Mouse (Mus musculus) cerebellum, adult 11-12 months (tissue): ENCODE measurements around the gene Setd1a.
"Not testable (repeated sequence)": the region's sequence is repeated elsewhere in the genome, so short reads cannot be mapped to it uniquely, and the experiment has no call there.

Experiments used
- DNase-seq: peaks from one replicate; pipeline ENCODE4 v3.0.0; 2022

Gene Setd1a

GRCm38 (mm10) chr7:127776426-127776825 is at the start of gene Setd1a:
Setd1a (plus strand) TSS chr7:127776670.
- DNase-seq: peak; percentile 90

GRCm38 (mm10) chr7:127727898-127728297 is 48.6 kb upstream of the Setd1a start:
- DNase-seq: no peak

GRCm38 (mm10) chr7:127730170-127730569 is 46.3 kb upstream of the Setd1a start:
- no peak for DNase-seq

DNA sequence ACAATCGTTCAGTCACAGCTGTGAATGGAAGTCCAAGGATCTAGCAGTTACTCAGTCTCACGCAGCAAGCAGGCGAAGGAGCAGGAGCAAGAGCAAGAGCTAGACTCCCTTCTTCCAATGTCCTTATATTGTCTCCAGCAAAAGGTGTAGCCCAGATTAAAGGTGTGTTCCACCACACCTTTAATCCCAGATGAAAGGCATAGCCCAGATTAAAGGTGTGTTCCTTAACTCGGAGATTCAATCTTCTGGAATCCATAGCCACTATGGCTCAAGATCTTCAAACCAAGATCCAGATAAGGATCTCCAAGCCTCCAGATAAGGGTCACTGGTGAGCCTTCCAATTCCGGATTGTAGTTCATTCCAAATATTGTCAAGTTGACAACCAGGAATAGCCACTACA is 44.4 kb upstream of the Setd1a start, which contains the start of gene Ctf2:
Ctf2 (minus strand) TSS at position 101 of the 400 bp plus-strand sequence.
- DNase-seq: not testable (repeated sequence)

GRCm38 (mm10) chr7:127744366-127745045 is 32.0 kb upstream of the Setd1a start, which contains the start of gene Fbxl19:
Fbxl19 (plus strand) TSS chr7:127744543.
- peak; percentile 79 for DNase-seq

DNA sequence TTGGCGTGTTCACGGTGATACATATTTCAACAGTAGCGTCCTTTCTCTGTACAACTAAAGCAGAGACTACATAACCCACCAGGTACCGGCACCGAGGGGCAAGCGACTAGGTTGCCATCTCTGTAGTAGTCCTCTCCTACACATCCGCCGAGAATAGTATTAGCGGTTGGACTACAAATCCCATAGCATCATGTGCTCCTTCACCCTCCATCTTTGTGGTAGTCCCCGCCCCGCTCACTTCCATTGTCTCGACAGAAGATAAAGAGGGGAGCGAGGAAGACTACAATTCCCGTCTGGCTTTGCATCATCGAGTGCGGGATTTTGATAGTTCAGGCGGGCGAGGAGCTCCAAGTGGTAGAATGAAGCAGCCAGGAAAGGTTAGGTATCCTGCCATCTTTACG is 31.2 kb upstream of the Setd1a start:
- peak; percentile 96 for DNase-seq

DNA sequence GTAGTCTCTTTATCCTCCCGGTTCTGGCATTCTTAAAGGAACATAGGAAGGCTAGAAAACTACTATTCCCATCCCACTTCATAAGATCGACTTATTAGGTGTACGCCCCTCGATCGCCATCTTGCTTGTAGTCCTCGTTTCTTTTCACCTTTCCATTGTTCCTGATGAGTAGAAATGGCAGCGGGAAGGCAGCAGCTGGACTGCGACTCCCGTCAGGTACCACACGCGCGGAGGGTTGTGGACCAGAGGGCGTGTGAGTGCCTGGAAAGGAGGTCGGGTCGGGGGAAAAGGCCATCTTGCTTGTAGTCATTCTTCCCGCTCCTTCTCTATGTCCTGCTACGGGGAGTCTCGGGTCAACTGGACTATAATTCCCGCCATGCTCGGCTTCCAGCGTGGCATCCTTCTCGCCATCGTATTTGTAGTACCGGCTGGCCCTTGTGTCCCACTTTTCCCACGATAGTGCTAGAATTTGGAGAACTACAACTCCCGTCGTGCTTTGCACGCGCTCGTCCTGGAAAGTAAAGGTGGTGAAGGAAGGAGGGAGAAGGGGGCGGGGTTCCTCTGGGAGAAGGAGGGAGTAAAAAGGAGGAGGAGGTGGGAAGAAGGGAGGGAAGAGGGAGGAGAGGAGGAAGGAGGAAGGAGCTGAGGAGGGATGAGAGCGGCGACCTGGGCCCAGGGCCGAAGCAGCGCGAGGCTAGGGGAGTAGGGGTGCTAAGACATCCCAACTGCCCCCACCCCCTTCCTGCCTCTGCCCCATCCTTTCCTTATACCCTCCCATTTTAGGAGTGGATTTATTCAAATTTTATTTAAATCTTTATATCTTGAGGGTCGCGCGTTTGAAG is 30.6 kb upstream of the Setd1a start:
- DNase-seq: peak; percentile 99

GRCm38 (mm10) chr7:127746494-127747491 is 29.7 kb upstream of the Setd1a start:
- peak; percentile 81 for DNase-seq

DNA sequence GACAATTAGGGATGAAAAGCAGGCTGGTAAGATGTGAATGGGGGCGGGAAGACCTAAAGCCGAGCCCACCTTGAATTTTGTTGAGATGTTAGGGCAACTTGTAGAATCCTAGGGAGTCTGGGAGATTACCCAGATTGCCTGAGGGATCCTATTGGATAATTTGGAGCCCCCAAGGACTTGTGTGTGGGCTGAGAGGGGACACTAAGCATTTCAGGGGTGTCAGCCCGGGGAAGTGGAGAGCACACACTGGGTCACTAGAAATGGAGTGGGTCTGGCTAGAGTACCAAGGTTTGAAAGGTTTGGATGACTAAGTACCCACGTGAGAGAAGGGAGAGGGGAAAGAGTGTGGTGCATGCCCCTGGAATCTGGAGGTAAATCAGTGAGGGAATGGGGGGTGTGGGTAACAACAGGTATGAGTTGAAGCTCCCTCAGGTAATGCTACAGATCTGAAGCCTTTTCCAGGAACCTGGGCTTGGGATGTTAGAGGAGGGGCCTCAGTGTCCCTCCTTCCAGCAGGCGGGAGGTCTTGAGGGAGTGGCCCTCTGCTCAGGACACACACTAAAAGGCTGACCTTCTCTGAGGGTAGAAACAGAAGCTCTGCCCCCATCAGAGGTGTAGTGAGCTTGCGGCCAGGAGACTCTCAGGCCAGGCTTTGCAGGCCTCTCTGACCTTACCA is 28.8 kb upstream of the Setd1a start:
- peak; percentile 68 for DNase-seq

DNA sequence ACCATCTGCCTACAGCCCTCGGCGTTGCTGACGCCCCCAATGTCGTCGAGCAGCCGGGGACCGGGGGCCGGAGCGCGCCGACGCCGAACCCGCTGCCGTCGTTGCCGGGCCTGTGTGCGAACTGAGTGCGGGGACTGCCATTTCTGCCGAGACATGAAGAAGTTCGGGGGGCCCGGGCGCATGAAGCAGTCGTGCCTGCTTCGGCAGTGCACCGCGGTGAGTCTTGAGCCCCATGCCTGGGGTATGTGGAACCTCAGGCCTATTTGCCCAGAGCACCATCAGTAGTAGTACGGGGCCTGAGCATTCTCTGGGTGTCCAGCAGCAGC is 28.3 kb upstream of the Setd1a start:
- DNase-seq: no peak

DNA sequence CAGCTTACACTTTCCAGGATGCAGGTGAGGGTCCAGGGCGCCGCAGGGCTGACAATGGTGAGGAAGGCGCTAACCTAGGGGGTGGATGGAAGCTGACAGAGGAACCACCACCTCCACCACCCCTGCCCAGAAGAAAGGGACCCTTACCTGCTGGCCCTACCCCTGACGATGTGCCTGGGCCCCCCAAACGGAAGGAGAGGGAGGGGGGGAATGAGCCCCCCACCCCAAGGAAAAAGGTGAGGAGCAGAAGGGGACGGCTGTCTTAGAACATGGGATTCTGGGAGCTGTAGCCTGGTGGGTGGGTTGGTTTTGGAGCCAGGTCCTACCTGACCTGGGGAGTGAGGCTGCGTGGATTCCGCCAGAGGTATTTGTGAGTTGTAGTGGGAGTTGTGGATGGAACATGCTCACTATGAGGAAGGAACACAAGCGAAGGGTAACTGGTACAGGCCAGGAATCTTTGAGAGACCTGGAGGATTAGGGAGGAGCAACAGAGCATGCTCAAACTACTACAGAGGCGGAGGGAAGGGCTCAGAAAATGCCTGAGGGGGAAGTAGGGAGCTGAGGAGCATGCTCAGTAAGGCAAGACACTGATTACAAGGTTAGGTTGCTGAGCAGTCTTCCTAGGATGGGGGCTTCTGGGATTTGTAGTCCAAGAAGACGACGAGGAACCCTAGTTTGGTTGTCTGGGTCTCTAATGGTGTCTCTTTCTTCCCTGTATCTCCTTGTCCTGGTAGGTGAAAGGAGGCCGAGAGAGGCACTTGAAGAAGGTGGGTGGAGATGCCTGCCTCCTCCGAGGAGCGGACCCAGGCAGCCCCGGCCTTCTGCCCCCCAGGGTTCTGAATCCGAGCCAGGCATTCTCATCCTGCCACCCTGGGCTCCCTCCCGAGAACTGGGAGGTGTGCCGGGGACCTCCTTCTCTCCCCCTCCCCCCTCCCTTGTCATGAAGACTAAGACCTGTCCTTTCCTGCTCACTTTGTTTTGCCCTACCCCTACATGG is 26.0 kb upstream of the Setd1a start:
- DNase-seq: peak; percentile 70

DNA sequence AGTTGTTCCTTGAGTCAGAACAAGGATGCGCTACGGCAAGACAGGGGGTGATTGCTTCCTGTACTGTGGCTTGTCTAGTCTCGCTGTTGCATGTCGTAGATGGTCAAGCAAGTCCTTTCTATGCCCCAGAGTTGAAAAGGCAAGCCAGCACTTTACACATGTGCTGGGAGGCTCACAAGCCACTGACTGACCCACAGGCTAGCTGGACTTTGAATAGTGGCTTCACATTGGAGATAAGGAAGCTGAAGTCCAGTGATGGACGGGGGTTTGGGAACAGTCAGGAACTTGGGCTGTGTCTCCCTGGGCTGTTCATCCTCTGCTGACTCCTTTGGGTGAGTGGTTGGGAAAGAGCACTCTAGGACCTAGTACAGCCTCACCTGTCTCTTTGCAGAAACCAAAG is 24.9 kb upstream of the Setd1a start:
- no peak for DNase-seq

- peak; percentile 56 for DNase-seq
Measured at GRCm38 (mm10) chr7:127752069-127752468, 24.4 kb upstream of the Setd1a start.

DNA sequence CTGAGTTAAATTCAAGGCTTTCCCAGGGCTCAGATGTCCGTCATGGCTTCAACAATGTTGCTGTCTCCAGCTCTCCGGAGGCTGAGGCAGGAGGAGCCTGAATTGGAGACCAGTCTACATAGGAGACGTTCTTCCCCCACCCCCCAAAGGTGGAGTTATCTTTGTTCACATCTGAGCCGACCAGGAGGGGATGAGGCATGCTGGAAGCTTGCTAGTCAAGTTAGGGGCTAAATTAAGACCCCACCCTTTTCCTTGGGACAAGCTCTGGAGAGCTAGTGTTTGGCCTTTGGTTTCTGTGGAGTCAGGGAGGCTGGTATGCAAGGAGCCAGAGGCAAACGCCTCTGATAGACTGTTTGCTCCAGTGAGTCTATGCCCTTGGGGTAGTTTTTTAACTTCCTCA is 23.3 kb upstream of the Setd1a start:
- no peak for DNase-seq

DNA sequence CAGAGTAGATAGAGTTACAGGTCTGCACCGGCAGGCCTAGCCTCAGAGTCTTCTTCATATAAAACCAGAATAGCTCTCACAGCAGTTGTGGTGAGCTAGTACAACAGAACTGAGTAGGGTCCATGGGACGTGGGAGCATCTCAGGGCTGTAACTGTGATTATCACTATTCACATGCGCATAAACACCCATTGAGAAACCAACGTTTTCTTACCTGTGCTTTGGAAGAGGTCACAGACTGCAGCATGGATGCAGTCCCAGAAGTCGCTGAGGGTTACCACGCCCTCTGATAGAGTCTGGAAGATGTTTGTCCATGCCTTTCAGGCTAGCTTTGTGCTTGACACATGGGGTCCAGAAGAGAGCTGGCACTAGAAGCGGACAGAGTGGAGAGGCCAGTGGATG is 22.7 kb upstream of the Setd1a start:
- no peak for DNase-seq

DNA sequence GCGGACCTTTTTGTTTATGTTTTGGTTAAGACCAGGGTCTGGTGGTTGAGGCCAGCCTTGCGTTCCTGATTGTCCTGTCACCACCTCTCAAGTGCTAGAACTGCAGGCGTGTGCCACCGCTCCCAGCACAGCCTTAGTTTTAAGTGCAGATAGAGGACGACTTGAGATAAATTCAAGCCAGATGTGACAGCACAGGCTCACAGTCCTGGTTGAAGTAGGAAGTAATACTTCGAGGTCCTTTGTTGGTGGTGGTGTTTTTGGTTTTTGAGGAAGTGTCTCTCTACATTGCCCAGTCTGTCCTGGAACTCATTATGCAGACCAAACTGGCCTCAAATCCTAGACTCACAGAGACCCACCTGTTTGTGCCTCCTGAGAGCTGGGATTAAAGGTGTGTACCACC is 16.8 kb upstream of the Setd1a start:
- DNase-seq: no peak

- DNase-seq: no peak
Measured at GRCm38 (mm10) chr7:127760478-127760877, 16.0 kb upstream of the Setd1a start.

GRCm38 (mm10) chr7:127761026-127761425 is 15.4 kb upstream of the Setd1a start:
- DNase-seq: peak; percentile 66

DNA sequence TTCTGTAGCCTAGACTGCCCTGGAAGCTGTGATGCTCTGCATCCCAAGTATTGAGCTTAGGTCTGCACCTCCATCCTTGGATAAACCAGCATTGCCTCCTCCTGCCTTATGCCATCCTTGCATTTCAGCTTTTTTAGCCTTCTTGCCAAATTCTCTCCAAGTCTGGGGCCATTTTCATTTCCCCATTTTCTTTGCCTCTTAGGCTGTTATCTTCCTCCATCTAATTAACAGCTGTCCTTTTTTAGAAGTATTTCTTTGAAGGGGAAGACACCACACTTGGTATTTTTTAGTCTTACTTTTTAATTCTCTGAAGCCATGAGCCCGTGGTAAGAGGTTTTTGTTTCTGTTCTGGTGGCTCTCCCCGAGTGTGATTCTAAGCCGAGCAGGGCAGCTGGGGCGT is 12.8 kb upstream of the Setd1a start:
- no peak for DNase-seq

DNA sequence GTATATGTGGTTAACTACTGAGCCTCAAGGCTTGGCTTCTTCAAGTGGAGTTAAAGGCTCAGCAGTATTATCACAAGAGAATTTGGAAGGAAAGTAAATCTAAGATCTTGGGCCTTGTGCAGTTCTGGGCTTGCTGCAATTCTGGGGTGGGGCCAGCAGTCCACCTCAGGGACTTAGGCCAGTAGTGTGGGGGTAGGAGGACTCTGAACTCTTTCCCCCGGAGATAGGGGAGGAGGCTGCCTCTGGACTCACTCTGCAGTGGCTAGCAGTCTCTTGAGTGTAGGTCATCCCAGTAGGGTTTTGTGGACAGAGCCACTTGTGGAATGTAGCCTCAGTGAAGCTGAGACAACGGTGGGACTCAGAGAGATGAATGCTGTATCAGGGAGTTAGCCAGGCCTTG is 10.7 kb upstream of the Setd1a start:
- no peak for DNase-seq
